ENCODE assay signal across 15 mouse cellular contexts in genomic region chr6:54867411-54867745, GRCm38 (mm10). TPM values are rescaled to one million over a fixed set of nuclear protein-coding genes. Genes with fewer than 3 reads are reported as not detected.
DNase-seq lines count a peak whose midpoint lies in the region; ATAC-seq and TF ChIP-seq lines count a peak whose summit lies in the region.
"Had no signal": no experiment of that assay in that cellular context is flagged by ENCODE, and none has a peak within 500 bp of the region (broad histone marks: within the 10 kb centered on the region; RNA-seq: fewer than 3 reads in every experiment).

No protein-coding gene starts in this region.

- no peaks in the 10 kb centered on the region for H3K27me3 ChIP-seq in heart, embryonic 15.5 days
- no peaks in the 10 kb centered on the region for H3K27me3 ChIP-seq in forebrain, embryonic 15.5 days

- H3K9me3 ChIP-seq in heart, embryonic 15.5 days (replicated peaks) = no peaks in the 10 kb centered on the region
- no peaks in the 10 kb centered on the region for H3K9me3 ChIP-seq in forebrain, embryonic 15.5 days

- TF ChIP-seq CTCF in bone marrow macrophage, adult 2 months (IDR thresholded peaks at IDR 0.05; ENCODE audit: low read depth, low read length) = no peak

- H3K4me1 ChIP-seq in heart, embryonic 15.5 days (replicated peaks) = peaks cover 13% of the 10 kb centered on the region
- H3K4me1 ChIP-seq in bone marrow macrophage, adult 2 months (ENCODE audit: control insufficient read depth, insufficient read depth, low read length) = peaks cover 14% of the 10 kb centered on the region
- H3K4me1 ChIP-seq in forebrain, embryonic 15.5 days = no peaks in the 10 kb centered on the region

- no peak for DNase-seq in heart, adult 18-20 months
- peak; percentile 11 to 16 for DNase-seq in B cell, adult 2 months
- peak; percentile 34 to 56 for DNase-seq in monocyte, adult 2 months (ENCODE audit: low read depth in 1 of 2, low spot score in 2 of 2)
- DNase-seq in retina, embryonic 14.5 days (ENCODE audit: low spot score) = no peak
- DNase-seq in ovary, postnatal 36 days (ENCODE audit: low spot score) = no peak
- DNase-seq: cerebellum, adult 11 months; heart, postnatal 10 days; kidney, adult 8-10 months; layer of hippocampus, postnatal 36 days; thymus, postnatal 4 days had no signal

- TF ChIP-seq POLR2A in bone marrow macrophage, adult 2 months (IDR thresholded peaks at IDR 0.05; ENCODE audit: borderline replicate concordance, low read depth, low read length) = no peak

- peaks cover 5% of the 10 kb centered on the region for H3K36me3 ChIP-seq in heart, embryonic 15.5 days
- H3K36me3 ChIP-seq in forebrain, embryonic 15.5 days = peaks cover 7% of the 10 kb centered on the region; the same call in 1 of the 2 replicates

- no peak overlapping the region; the same call in 1 of the 2 replicates for H3K9ac ChIP-seq in heart, embryonic 15.5 days
- H3K9ac ChIP-seq in forebrain, embryonic 15.5 days (replicated peaks) = no peak overlapping the region

- peak overlapping the region; percentile 51; the same call in 1 of the 2 replicates for H3K27ac ChIP-seq in heart, embryonic 15.5 days
- H3K27ac ChIP-seq in bone marrow macrophage, adult 2 months (ENCODE audit: insufficient read depth, low read depth, low read length) = peak overlapping the region; percentile 49
- H3K27ac ChIP-seq in forebrain, embryonic 15.5 days (replicated peaks) = no peak overlapping the region

- H3K4me3 ChIP-seq in heart, embryonic 15.5 days = no peak overlapping the region
- no peak overlapping the region for H3K4me3 ChIP-seq in bone marrow macrophage, adult 2 months (ENCODE audit: insufficient read depth, low read length)
- no peak overlapping the region for H3K4me3 ChIP-seq in forebrain, embryonic 15.5 days

- 60% methylated on average over 4 of the region's 4 CpGs for WGBS in heart, embryonic 15.5 days
- WGBS in forebrain, embryonic 15.5 days = 64% methylated on average over 4 of the region's 4 CpGs

- H3K4me2 ChIP-seq in heart, embryonic 15.5 days = no peak overlapping the region
- H3K4me2 ChIP-seq in forebrain, embryonic 15.5 days (replicated peaks) = no peak overlapping the region
- H3K4me2 ChIP-seq: liver, embryonic 11.5 days had no signal

- no peak for ATAC-seq in heart, embryonic 15.5 days (replicated peaks; ENCODE audit: insufficient number of reproducible peaks, insufficient read depth, low FRiP score, low read depth)
- ATAC-seq in forebrain, embryonic 15.5 days (replicated peaks) = no peak
- ATAC-seq: forebrain, embryonic 16.5 days had no signal

RNA-seq across cellular contexts. Expression of gene Znrf2, which starts 50.7 kb away (rescaled TPM):
- polyA plus RNA-seq in heart, embryonic 15.5 days (2015; fragmentation: Nextera tagmentation; extraction: Ambion mirVana) = 2.7 and 2.8 TPM in 2 replicates
- total RNA-seq in heart, adult 18-20 months (2021) = 10 to 100 TPM; 17.7 to 18.1 TPM
- polyA plus RNA-seq in bone marrow macrophage, adult 2 months (2012; ENCODE audit: insufficient read depth, insufficient read length, missing spikeins) = 104 and 108 TPM in 2 replicates
- polyA plus RNA-seq in forebrain, embryonic 15.5 days (2015; fragmentation: Nextera tagmentation; extraction: Ambion mirVana) = 18.4 and 22.0 TPM in 2 replicates

Comparison
In these comparisons a context has a peak if more than half of its experiments do, and no peak if none do; other contexts are left out.
1. DNase-seq: peak in B cell, adult 2 months (2 of 2) and monocyte, adult 2 months (2 of 2); none in heart, adult 18-20 months (0 of 2), retina, embryonic 14.5 days (single experiment) and ovary, postnatal 36 days (single experiment).